Mouse (Mus musculus) olfactory bulb, adult 2 months (tissue): Measurements from ENCODE around the gene Pla2g4a.

Experiments
- CTCF ChIP-seq: fragments of 200-500 bp; IDR thresholded peaks from 2 replicates; pipeline ENCODE4 v1.5.1; 2012; ENCODE audit warnings: low read depth, mild to moderate bottlenecking, low read length, moderate library complexity; ENCODE audit not compliant: insufficient read depth
- POLR2A ChIP-seq: fragments of 200-500 bp; IDR thresholded peaks from 2 replicates; pipeline ENCODE4 v1.6.1; 2012; ENCODE audit warnings: mild to moderate bottlenecking, low read depth, low read length, moderate library complexity; ENCODE audit not compliant: insufficient read depth

DNA sequence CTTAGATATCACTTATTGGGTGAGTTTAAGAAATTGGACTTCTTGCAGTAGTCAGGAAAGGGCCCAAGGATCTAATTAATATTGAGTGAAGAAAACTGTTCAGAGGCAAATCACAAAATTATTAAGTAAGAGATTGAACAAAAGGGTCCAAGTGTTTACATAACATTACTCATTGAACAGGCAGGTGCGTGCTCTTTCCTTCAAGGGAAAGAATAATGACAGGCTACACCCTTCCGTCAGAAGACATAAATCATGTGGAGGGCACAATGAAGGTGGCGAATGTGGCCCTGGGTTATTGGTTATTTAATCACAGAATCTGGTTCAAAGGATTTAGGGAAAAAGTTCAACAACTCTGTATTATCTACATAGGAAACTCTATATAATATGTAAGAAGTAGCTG, 82.9 kb downstream of the Pla2g4a start:
- TF ChIP-seq CTCF (no peak), POLR2A (no peak)
